Mouse (Mus musculus) frontal cortex, adult (tissue): ENCODE data around the gene Cyp17a1.

Experiments used
- ATAC-seq: cut with Nextera tagmentation; 2 replicates; pipeline ENCODE4 v1.9.2; 2017; ENCODE audit warnings: mild to moderate bottlenecking, moderate library complexity, mixed read lengths; ENCODE audit not compliant: low TSS enrichment

The Cyp17a1 gene

GRCm38 (mm10) chr19:46617361-46617760 lies 55.6 kb downstream of the Cyp17a1 start:
- ATAC-seq = no peak
